Mouse (Mus musculus) thymus, adult 2 months (tissue): ENCODE results near the gene Wars.

Experiments
- CTCF ChIP-seq: fragments of 200-500 bp; IDR thresholded peaks from 2 replicates; pipeline ENCODE4 v1.5.1; 2012; ENCODE audit warnings: mild to moderate bottlenecking, control low read depth, low read length, moderate library complexity, borderline replicate concordance; ENCODE audit not compliant: control insufficient read depth, poor library complexity, insufficient read depth; ENCODE audit errors: extremely low read depth
- POLR2A ChIP-seq: fragments of 200-500 bp; IDR thresholded peaks from 2 replicates; pipeline ENCODE4 v1.6.1; 2012; ENCODE audit warnings: mild to moderate bottlenecking, low read length, control low read depth, moderate library complexity; ENCODE audit not compliant: control insufficient read depth, poor library complexity, insufficient read depth; ENCODE audit errors: extremely low read depth

- no peak for TF ChIP-seq CTCF
- no peak for TF ChIP-seq POLR2A
Observed at GRCm38 (mm10) chr12:108912442-108912841, 18.5 kb upstream of the Wars start.
